Comparison of ENCODE assay signal across 8 mouse cellular contexts in genomic region chr2:24762446-24762960, GRCm38 (mm10). TPM values are rescaled to one million over a fixed set of nuclear protein-coding genes. Genes with fewer than 3 reads are reported as not detected.
A peak's percentile ranks its signal among the peaks of the same experiment; 100 is the strongest.
DNase-seq lines count a peak whose midpoint lies in the region; ATAC-seq and TF ChIP-seq lines count a peak whose summit lies in the region.

No protein-coding gene starts in this region.

- WGBS in heart, embryonic 10.5 days: under 1% methylated on average over 52 of the region's 52 CpGs
- under 1% methylated on average over 44 of the region's 52 CpGs for WGBS in embryonic facial prominence, embryonic 14.5 days
- 1% methylated on average over 51 of the region's 52 CpGs for WGBS in intestine, postnatal 0 days
- WGBS in stomach, embryonic 16.5 days: under 1% methylated on average over 50 of the region's 52 CpGs

- peak overlapping the region; percentile 43; the same call in 1 of the 2 replicates for H3K9ac ChIP-seq in embryonic facial prominence, embryonic 14.5 days (ENCODE audit: low read depth, low read length)
- H3K9ac ChIP-seq in intestine, postnatal 0 days (ENCODE audit: low read depth, low read length): no peak overlapping the region
- H3K9ac ChIP-seq in stomach, embryonic 16.5 days (ENCODE audit: low read length): peak overlapping the region; percentile 20; the same call in 1 of the 2 replicates

- peak overlapping the region; percentile 74 for H3K4me3 ChIP-seq in heart, embryonic 10.5 days
- peak overlapping the region; percentile 27; the same call in 1 of the 2 replicates for H3K4me3 ChIP-seq in G1E (ENCODE audit: low read depth, low read length)
- peak overlapping the region; percentile 58 for H3K4me3 ChIP-seq in embryonic facial prominence, embryonic 14.5 days (ENCODE audit: low read depth, low read length)
- H3K4me3 ChIP-seq in intestine, postnatal 0 days (ENCODE audit: low read depth, low read length): peak overlapping the region; percentile 49
- H3K4me3 ChIP-seq in stomach, embryonic 16.5 days (replicated peaks; ENCODE audit: low read length): peak overlapping the region; percentile 55

- peak overlapping the region; percentile 100 for H3K4me2 ChIP-seq in embryonic facial prominence, embryonic 14.5 days (ENCODE audit: low read depth, low read length)
- peak overlapping the region; percentile 93 for H3K4me2 ChIP-seq in intestine, postnatal 0 days (replicated peaks; ENCODE audit: low read depth)
- peak overlapping the region; percentile 99 for H3K4me2 ChIP-seq in stomach, embryonic 16.5 days (ENCODE audit: low read depth, low read length)

- peaks cover 18% of the 10 kb centered on the region for H3K4me1 ChIP-seq in heart, embryonic 10.5 days
- H3K4me1 ChIP-seq in G1E (ENCODE audit: insufficient read depth, low read depth, low read length): no peaks in the 10 kb centered on the region
- peaks cover 10% of the 10 kb centered on the region; the same call in 1 of the 2 replicates for H3K4me1 ChIP-seq in embryonic facial prominence, embryonic 14.5 days (ENCODE audit: control insufficient read depth, insufficient read depth, low read length)
- H3K4me1 ChIP-seq in intestine, postnatal 0 days (replicated peaks; ENCODE audit: control insufficient read depth, insufficient read depth, low read length): peaks cover 8% of the 10 kb centered on the region; the same call in 1 of the 2 replicates
- H3K4me1 ChIP-seq in stomach, embryonic 16.5 days (ENCODE audit: control insufficient read depth, insufficient read depth, low read length): peaks cover 7% of the 10 kb centered on the region

- no peaks in the 10 kb centered on the region for H3K9me3 ChIP-seq in heart, embryonic 10.5 days
- H3K9me3 ChIP-seq in G1E (replicated peaks): peaks cover 14% of the 10 kb centered on the region
- no peaks in the 10 kb centered on the region for H3K9me3 ChIP-seq in embryonic facial prominence, embryonic 14.5 days (ENCODE audit: control insufficient read depth, low read length)
- H3K9me3 ChIP-seq in intestine, postnatal 0 days (ENCODE audit: control insufficient read depth): no peaks in the 10 kb centered on the region
- H3K9me3 ChIP-seq in stomach, embryonic 16.5 days (replicated peaks; ENCODE audit: control insufficient read depth, low read length): no peaks in the 10 kb centered on the region

- peaks cover 47% of the 10 kb centered on the region for H3K27me3 ChIP-seq in heart, embryonic 10.5 days (ENCODE audit: insufficient read depth, poor library complexity, severe bottlenecking)
- no peaks in the 10 kb centered on the region; the same call in 1 of the 2 replicates for H3K27me3 ChIP-seq in G1E (ENCODE audit: insufficient read depth, low read length)
- peaks cover 24% of the 10 kb centered on the region for H3K27me3 ChIP-seq in embryonic facial prominence, embryonic 14.5 days (replicated peaks; ENCODE audit: control insufficient read depth, insufficient read depth, low read length)
- peaks cover 25% of the 10 kb centered on the region; the same call in 1 of the 2 replicates for H3K27me3 ChIP-seq in intestine, postnatal 0 days (replicated peaks; ENCODE audit: control insufficient read depth, insufficient read depth, low read length)
- peaks cover 21% of the 10 kb centered on the region for H3K27me3 ChIP-seq in stomach, embryonic 16.5 days (ENCODE audit: control insufficient read depth, insufficient read depth, low read length)

- no peak overlapping the region for H3K27ac ChIP-seq in heart, embryonic 10.5 days
- H3K27ac ChIP-seq in embryonic facial prominence, embryonic 14.5 days (replicated peaks; ENCODE audit: low read depth, low read length): no peak overlapping the region
- H3K27ac ChIP-seq in intestine, postnatal 0 days (ENCODE audit: low read depth, low read length): no peak overlapping the region
- no peak overlapping the region for H3K27ac ChIP-seq in stomach, embryonic 16.5 days (ENCODE audit: low read length)

- no peak for DNase-seq in heart, embryonic 10.5 days (ENCODE audit: low spot score)
- no peak for DNase-seq in heart, postnatal 36 days
- DNase-seq in G1E (ENCODE audit: low spot score): no peak
- no peak for DNase-seq in embryonic facial prominence, embryonic 14.5 days (ENCODE audit: low spot score)
- peak; percentile 39 for DNase-seq in mesoderm, embryonic 11.5 days (ENCODE audit: low read depth, low spot score)
- DNase-seq in adrenal gland, postnatal 4 days (ENCODE audit: low spot score in 2 of 2): no peak

- no peak for ATAC-seq in G1E (ENCODE audit: extremely low read depth, insufficient number of reproducible peaks, low FRiP score, poor library complexity, severe bottlenecking)
- peak; percentile 50 for ATAC-seq in embryonic facial prominence, embryonic 14.5 days (ENCODE audit: low read depth)
- ATAC-seq in intestine, postnatal 0 days: peak; percentile 29
- peak; percentile 39; the same call in 1 of the 2 replicates for ATAC-seq in stomach, embryonic 16.5 days (ENCODE audit: insufficient read depth, low FRiP score)

- intact Hi-C loops in heart, postnatal 36 days (cut with DNase I): no loop called here

- TF ChIP-seq CTCF in G1E (IDR thresholded peaks at IDR 0.05; ENCODE audit: low read depth, low read length): no peak
- no peak for TF ChIP-seq CTCF in intestine, postnatal 0 days (IDR thresholded peaks at IDR 0.05; ENCODE audit: low read depth)

- H3K36me3 ChIP-seq in heart, embryonic 10.5 days: no peaks in the 10 kb centered on the region
- no peaks in the 10 kb centered on the region for H3K36me3 ChIP-seq in G1E (replicated peaks)
- no peaks in the 10 kb centered on the region for H3K36me3 ChIP-seq in embryonic facial prominence, embryonic 14.5 days (ENCODE audit: control insufficient read depth, insufficient read depth, low read length)
- H3K36me3 ChIP-seq in intestine, postnatal 0 days (ENCODE audit: control insufficient read depth, insufficient read depth): no peaks in the 10 kb centered on the region
- H3K36me3 ChIP-seq in stomach, embryonic 16.5 days (ENCODE audit: control insufficient read depth, insufficient read depth, low read length): no peaks in the 10 kb centered on the region

RNA-seq across cellular contexts. Expression of gene Cacna1b, which starts 0.4 kb away (rescaled TPM):
- 0.21 and 0.57 TPM in 2 replicates for polyA plus RNA-seq in heart, embryonic 10.5 days (2016; fragmentation: Nextera tagmentation; extraction: Ambion mirVana)
- total RNA-seq in heart, postnatal 36 days (2021): under 1 TPM; 0.05 to 0.42 TPM
- total RNA-seq in G1E (2014; fragmentation: Nextera tagmentation) (not detected in 2 replicates), G1E (2017) (under 0.01 TPM in 2 replicates)
- polyA plus RNA-seq in G1E (2012): not detected in 2 replicates
- polyA plus RNA-seq in embryonic facial prominence, embryonic 14.5 days (2014; fragmentation: Nextera tagmentation; extraction: Ambion mirVana): 0.84 and 1.5 TPM in 2 replicates
- 0.37 and 0.47 TPM in 2 replicates for polyA plus RNA-seq in intestine, postnatal 0 days (2015; fragmentation: Nextera tagmentation; extraction: Ambion mirVana)
- polyA plus RNA-seq in stomach, embryonic 16.5 days (2015; fragmentation: Nextera tagmentation; extraction: Ambion mirVana): 0.90 and 0.99 TPM in 2 replicates
- 10 to 100 TPM in 1 of 2 experiments, 1 to 10 TPM in 1; 5.6 to 10.1 TPM for total RNA-seq in adrenal gland, postnatal 4 days (2021)
